Mouse (Mus musculus) A20 (cell line): ENCODE data around the gene Olfr1200.

Experiments used
- DNase-seq: peaks from one replicate; pipeline ENCODE4 v3.0.0-alpha.2; 2011; ENCODE audit warnings: low read depth, low spot score

Olfr1200 gene

GRCm38 (mm10) chr2:88770388-88770787 lies at the start of gene Olfr1200:
Olfr1200 (minus strand) TSS chr2:88770488.
- no peak for DNase-seq

DNA sequence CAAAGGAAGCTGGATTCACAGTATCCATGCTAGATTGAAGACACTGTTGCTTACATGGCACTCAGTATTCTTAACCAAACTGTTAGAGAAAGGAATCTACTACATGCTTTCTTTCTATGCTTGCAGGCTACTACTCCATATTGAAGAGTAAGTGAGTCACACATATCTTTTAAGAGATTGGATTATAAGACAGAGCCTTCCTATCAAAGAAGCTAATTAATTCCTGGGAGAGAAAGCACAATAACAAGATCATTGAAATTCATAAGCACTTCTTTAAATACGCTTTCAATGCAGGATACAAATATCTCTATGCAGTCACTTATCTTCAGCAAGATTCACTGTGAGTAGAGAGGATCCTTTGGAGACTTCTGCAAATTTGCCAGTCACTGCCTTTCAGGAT lies 43.9 kb upstream of the Olfr1200 start, which contains the start of gene Olfr1202:
TSS of gene Olfr1202 (plus strand) at position 301 of the 400 bp plus-strand sequence.
- DNase-seq, result no peak

GRCm38 (mm10) chr2:88792736-88793135 lies 22.4 kb upstream of the Olfr1200 start, which contains the start of gene Olfr1201:
Olfr1201 (plus strand) TSS chr2:88793036.
- DNase-seq, result no peak

DNA sequence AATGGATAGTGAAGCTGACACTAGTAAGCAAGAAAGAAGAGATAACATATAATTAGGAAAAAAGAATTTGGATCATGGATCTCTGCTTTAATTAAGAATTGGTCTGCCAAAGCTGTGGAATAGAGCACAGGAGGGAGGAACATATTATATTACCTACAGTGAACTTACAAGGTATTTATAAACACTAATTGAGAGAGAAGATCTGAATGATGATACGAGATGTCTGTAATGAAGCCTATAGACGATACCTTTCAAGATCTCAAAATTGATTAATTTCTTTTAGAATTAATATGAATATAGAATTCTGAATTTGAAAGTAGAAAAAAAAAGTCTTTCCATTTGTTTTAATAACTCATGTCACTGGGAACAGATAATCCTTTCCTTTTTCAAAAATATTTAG lies 9.9 kb downstream of the Olfr1200 start, which contains the start of gene Olfr1199:
TSS of gene Olfr1199 (minus strand) at position 101 of the 400 bp plus-strand sequence.
- no peak for DNase-seq

- no peak for DNase-seq
Observed at GRCm38 (mm10) chr2:88751270-88751669, 19.0 kb downstream of the Olfr1200 start, which contains the start of gene Olfr1198. Olfr1198 (minus strand) TSS chr2:88751370.

GRCm38 (mm10) chr2:88743379-88743778 lies 26.9 kb downstream of the Olfr1200 start:
- no peak for DNase-seq

GRCm38 (mm10) chr2:88732266-88732665 lies 38.0 kb downstream of the Olfr1200 start, which contains the start of gene Olfr1197:
Olfr1197 (minus strand) TSS chr2:88732366.
- no peak for DNase-seq
